Mouse (Mus musculus) megakaryocyte, embryonic 14.5 days (primary cell): ENCODE measurements around the gene AC124108.1. TPM values are rescaled to one million over a fixed set of nuclear protein-coding genes. Genes with fewer than 3 reads are reported as not detected.

Experiments used
- H3K27me3 ChIP-seq: replicated peaks from 2 replicates; pipeline ENCODE3; 2012; ENCODE audit warnings: inconsistent platforms
- H3K36me3 ChIP-seq: replicated peaks from 2 replicates; pipeline ENCODE3; 2012; ENCODE audit warnings: low read length, inconsistent platforms, mixed read lengths
- H3K4me1 ChIP-seq: 2 replicates; pipeline ENCODE4 v1.6.1; 2012; ENCODE audit warnings: inconsistent platforms
- H3K4me3 ChIP-seq: replicated peaks from 2 replicates; pipeline ENCODE3; 2012; ENCODE audit warnings: moderate library complexity, mild to moderate bottlenecking, inconsistent platforms
- H3K9me3 ChIP-seq: 2 replicates; pipeline ENCODE4 v1.6.1; 2012; ENCODE audit warnings: inconsistent platforms
- FLI1 ChIP-seq: IDR thresholded peaks from 2 replicates; pipeline ENCODE4 v1.6.1; 2012; ENCODE audit warnings: low read length, inconsistent platforms, mixed read lengths
- GATA1 ChIP-seq: IDR thresholded peaks from 3 replicates; pipeline ENCODE4 v1.6.1; 2012; ENCODE audit warnings: mixed read lengths, low read length, inconsistent platforms, borderline replicate concordance
- polyA plus RNA-seq: library from polyadenylated mRNA; stranded (reverse); fragments of >175 nt; gene quantifications from 2 replicates; pipeline ENCODE4 v1.2.3, GENCODE M21; 2012; ENCODE audit warnings: low replicate concordance; ENCODE audit not compliant: insufficient read depth

Gene AC124108.1
- polyA plus RNA-seq, 1 experiment = not detected

GRCm38 (mm10) chr1:132190621-132191092 lies 600 bp upstream of the AC124108.1 start:
- peak overlapping the region; percentile 82 for H3K4me3 ChIP-seq
- TF ChIP-seq FLI1 (no peak), GATA1 (no peak)
- no peaks in the 10 kb centered on the region for H3K9me3 ChIP-seq

GRCm38 (mm10) chr1:132191786-132192680 lies 776 bp downstream of the AC124108.1 start:
- Histone ChIP-seq H3K27me3 (peaks cover 99% of the 10 kb centered on the region), H3K36me3 (no peaks in the 10 kb centered on the region), H3K4me3 (no peak overlapping the region), H3K4me1 (peaks cover 17% of the 10 kb centered on the region), H3K9me3 (no peaks in the 10 kb centered on the region)
- TF ChIP-seq GATA1 (no peak), FLI1 (no peak)

More at GRCm38 (mm10) chr1:132190621-132191092, 600 bp upstream of the AC124108.1 start:
- peaks cover 98% of the 10 kb centered on the region for H3K27me3 ChIP-seq
- H3K4me1 ChIP-seq = peaks cover 17% of the 10 kb centered on the region
- no peaks in the 10 kb centered on the region for H3K36me3 ChIP-seq

GRCm38 (mm10) chr1:132193806-132194205 lies 2.5 kb downstream of the AC124108.1 start:
- TF ChIP-seq GATA1 (no peak), FLI1 (no peak)
- Histone ChIP-seq H3K27me3 (peaks cover 100% of the 10 kb centered on the region), H3K36me3 (no peaks in the 10 kb centered on the region), H3K9me3 (no peaks in the 10 kb centered on the region), H3K4me1 (peaks cover 13% of the 10 kb centered on the region), H3K4me3 (no peak overlapping the region)

- no peak for TF ChIP-seq GATA1
- TF ChIP-seq FLI1 = no peak
- Histone ChIP-seq H3K27me3 (peaks cover 100% of the 10 kb centered on the region), H3K9me3 (no peaks in the 10 kb centered on the region), H3K4me3 (no peak overlapping the region), H3K4me1 (peaks cover 11% of the 10 kb centered on the region), H3K36me3 (no peaks in the 10 kb centered on the region)
Measured at GRCm38 (mm10) chr1:132194624-132195023, 3.4 kb downstream of the AC124108.1 start.

- Histone ChIP-seq H3K9me3 (no peaks in the 10 kb centered on the region), H3K27me3 (peaks cover 100% of the 10 kb centered on the region), H3K4me3 (no peak overlapping the region), H3K36me3 (no peaks in the 10 kb centered on the region), H3K4me1 (peaks cover 9% of the 10 kb centered on the region)
- TF ChIP-seq GATA1 = no peak
- no peak for TF ChIP-seq FLI1
Measured at GRCm38 (mm10) chr1:132195100-132195499, 3.8 kb downstream of the AC124108.1 start.

- Histone ChIP-seq H3K36me3 (no peaks in the 10 kb centered on the region), H3K27me3 (peaks cover 100% of the 10 kb centered on the region)
Measured at GRCm38 (mm10) chr1:132195681-132196080, 4.4 kb downstream of the AC124108.1 start.

GRCm38 (mm10) chr1:132196337-132196736 lies 5.1 kb downstream of the AC124108.1 start:
- Histone ChIP-seq H3K27me3 (peaks cover 99% of the 10 kb centered on the region), H3K36me3 (no peaks in the 10 kb centered on the region), H3K4me1 (no peaks in the 10 kb centered on the region; the same call in 1 of the 2 replicates), H3K4me3 (no peak overlapping the region), H3K9me3 (no peaks in the 10 kb centered on the region)
- no peak for TF ChIP-seq FLI1
- no peak for TF ChIP-seq GATA1

More at GRCm38 (mm10) chr1:132195681-132196080, 4.4 kb downstream of the AC124108.1 start:
- Histone ChIP-seq H3K4me1 (peaks cover 4% of the 10 kb centered on the region), H3K4me3 (no peak overlapping the region), H3K9me3 (no peaks in the 10 kb centered on the region)
- TF ChIP-seq FLI1 (no peak), GATA1 (no peak)

- Histone ChIP-seq H3K9me3 (no peaks in the 10 kb centered on the region), H3K27me3 (peaks cover 99% of the 10 kb centered on the region), H3K4me3 (no peak overlapping the region), H3K4me1 (no peaks in the 10 kb centered on the region; the same call in 1 of the 2 replicates), H3K36me3 (no peaks in the 10 kb centered on the region)
- TF ChIP-seq GATA1 = no peak
- no peak for TF ChIP-seq FLI1
Measured at GRCm38 (mm10) chr1:132197666-132198065, 6.4 kb downstream of the AC124108.1 start.

- H3K27me3 ChIP-seq = peaks cover 99% of the 10 kb centered on the region
- H3K36me3 ChIP-seq = no peaks in the 10 kb centered on the region
- H3K4me1 ChIP-seq = no peaks in the 10 kb centered on the region; the same call in 1 of the 2 replicates
- H3K9me3 ChIP-seq = no peaks in the 10 kb centered on the region
- no peak overlapping the region for H3K4me3 ChIP-seq
- no peak for TF ChIP-seq FLI1
- TF ChIP-seq GATA1 = no peak
Measured at GRCm38 (mm10) chr1:132198401-132199071, 7.3 kb downstream of the AC124108.1 start.

GRCm38 (mm10) chr1:132199244-132199643 lies 8.0 kb downstream of the AC124108.1 start:
- TF ChIP-seq GATA1 (no peak), FLI1 (no peak)
- no peaks in the 10 kb centered on the region; the same call in 1 of the 2 replicates for H3K4me1 ChIP-seq
- peaks cover 99% of the 10 kb centered on the region for H3K27me3 ChIP-seq
- no peaks in the 10 kb centered on the region for H3K36me3 ChIP-seq
- H3K9me3 ChIP-seq = no peaks in the 10 kb centered on the region
- no peak overlapping the region for H3K4me3 ChIP-seq
